Mouse (Mus musculus) hindbrain, embryonic 10.5 days (tissue): ENCODE results near the gene Clec3a. TPM values are rescaled to one million over a fixed set of nuclear protein-coding genes. Genes with fewer than 3 reads are reported as not detected.

Source experiments
- DNase-seq: peaks from one replicate; pipeline ENCODE4 v3.0.0-alpha.2; 2017; ENCODE audit warnings: low spot score
- H3K27ac ChIP-seq: fragments of 300-500 bp; sonication (generic); 2 replicates; pipeline ENCODE4 v1.5.1; 2016; ENCODE audit warnings: mild to moderate bottlenecking, moderate library complexity
- H3K27me3 ChIP-seq: fragments of 300-500 bp; sonication (generic); 2 replicates; pipeline ENCODE4 v1.6.1; 2016; ENCODE audit warnings: mild to moderate bottlenecking; ENCODE audit not compliant: poor library complexity, insufficient read depth, severe bottlenecking
- H3K36me3 ChIP-seq: fragments of 300-500 bp; sonication (generic); 2 replicates; pipeline ENCODE4 v1.6.1; 2016; ENCODE audit warnings: mild to moderate bottlenecking, moderate library complexity
- H3K4me1 ChIP-seq: fragments of 300-500 bp; sonication (generic); replicated peaks from 2 replicates; pipeline ENCODE4 v1.6.1; 2016; ENCODE audit warnings: mild to moderate bottlenecking
- H3K4me3 ChIP-seq: fragments of 300-500 bp; sonication (generic); 2 replicates; pipeline ENCODE4 v1.5.1; 2016; ENCODE audit warnings: mild to moderate bottlenecking, moderate library complexity
- H3K9me3 ChIP-seq: fragments of 300-500 bp; sonication (generic); 2 replicates; pipeline ENCODE4 v1.6.1; 2016; ENCODE audit warnings: mild to moderate bottlenecking, moderate library complexity
- WGBS: fragments of 180-500 bp; shearing (Covaris S2); methylation state at CpG from one replicate; pipeline ENCODE4 v1.1.7; 2016; 5-methylcytosine and 5-hydroxymethylcytosine counted together
- polyA plus RNA-seq: library from polyadenylated mRNA; unstranded; fragments of >200 nt; fragmentation: Nextera tagmentation; extraction: Ambion mirVana; gene quantifications from 2 replicates; pipeline ENCODE4 v1.2.1, GENCODE M21; 2016

The Clec3a gene
- polyA plus RNA-seq, result not detected in 2 replicates

- Histone ChIP-seq H3K4me3 (no peak within 1 kb of the TSS), H3K27me3 (no peaks in the 10 kb centered on the region), H3K9me3 (no peaks in the 10 kb centered on the region), H3K27ac (no peak within 1 kb of the TSS), H3K4me1 (no peaks in the 10 kb centered on the region), H3K36me3 (no peaks in the 10 kb centered on the region)
- 83% methylated on average over 8 of the region's 8 CpGs for WGBS
- DNase-seq, result no peak
Measured at GRCm38 (mm10) chr8:114417786-114418185, at the start of gene Clec3a. Gene Clec3a (plus strand): TSS chr8:114418086.

- no peaks in the 10 kb centered on the region for H3K9me3 ChIP-seq
- 43% methylated on average over 27 of the region's 27 CpGs for WGBS
Measured at GRCm38 (mm10) chr8:114369038-114369976, 48.6 kb upstream of the Clec3a start.

GRCm38 (mm10) chr8:114374390-114374789, 43.5 kb upstream of the Clec3a start:
- no peak for DNase-seq
- peaks cover 7% of the 10 kb centered on the region; the same call in 1 of the 2 replicates for H3K36me3 ChIP-seq
- no peak overlapping the region for H3K4me3 ChIP-seq
- no peaks in the 10 kb centered on the region for H3K27me3 ChIP-seq
- 85% methylated on average over 6 of the region's 6 CpGs for WGBS
- H3K4me1 ChIP-seq, result no peaks in the 10 kb centered on the region
- no peaks in the 10 kb centered on the region for H3K9me3 ChIP-seq
- no peak overlapping the region for H3K27ac ChIP-seq

More at GRCm38 (mm10) chr8:114369038-114369976, 48.6 kb upstream of the Clec3a start:
- Histone ChIP-seq H3K27me3 (no peaks in the 10 kb centered on the region), H3K4me1 (no peaks in the 10 kb centered on the region), H3K4me3 (no peak overlapping the region), H3K36me3 (peaks cover 7% of the 10 kb centered on the region; the same call in 1 of the 2 replicates), H3K27ac (no peak overlapping the region)
- peak; percentile 77 for DNase-seq

GRCm38 (mm10) chr8:114384189-114384588, 33.7 kb upstream of the Clec3a start:
- Histone ChIP-seq H3K4me3 (no peak overlapping the region), H3K4me1 (no peaks in the 10 kb centered on the region), H3K9me3 (no peaks in the 10 kb centered on the region), H3K36me3 (no peaks in the 10 kb centered on the region), H3K27me3 (no peaks in the 10 kb centered on the region), H3K27ac (no peak overlapping the region)
- DNase-seq, result no peak
- 66% methylated on average over 3 of the region's 3 CpGs for WGBS

- Histone ChIP-seq H3K36me3 (no peaks in the 10 kb centered on the region), H3K4me1 (no peaks in the 10 kb centered on the region), H3K27me3 (no peaks in the 10 kb centered on the region), H3K4me3 (no peak overlapping the region), H3K9me3 (no peaks in the 10 kb centered on the region), H3K27ac (no peak overlapping the region)
- no peak for DNase-seq
- WGBS, result 92% methylated on average over 4 of the region's 4 CpGs
Measured at GRCm38 (mm10) chr8:114387494-114387893, 30.4 kb upstream of the Clec3a start.

GRCm38 (mm10) chr8:114390465-114391254, 27.2 kb upstream of the Clec3a start:
- Histone ChIP-seq H3K36me3 (no peaks in the 10 kb centered on the region), H3K27ac (no peak overlapping the region), H3K4me1 (no peaks in the 10 kb centered on the region), H3K27me3 (no peaks in the 10 kb centered on the region), H3K4me3 (no peak overlapping the region), H3K9me3 (no peaks in the 10 kb centered on the region)
- DNase-seq, result no peak
- WGBS, result 93% methylated on average over 12 of the region's 13 CpGs

GRCm38 (mm10) chr8:114398326-114398725, 19.6 kb upstream of the Clec3a start:
- no peak for DNase-seq
- Histone ChIP-seq H3K27ac (no peak overlapping the region), H3K4me3 (no peak overlapping the region), H3K36me3 (no peaks in the 10 kb centered on the region), H3K4me1 (no peaks in the 10 kb centered on the region), H3K9me3 (no peaks in the 10 kb centered on the region), H3K27me3 (no peaks in the 10 kb centered on the region)
- 94% methylated on average over 5 of the region's 5 CpGs for WGBS

- Histone ChIP-seq H3K4me1 (no peaks in the 10 kb centered on the region), H3K27me3 (no peaks in the 10 kb centered on the region), H3K9me3 (no peaks in the 10 kb centered on the region), H3K27ac (no peak overlapping the region), H3K36me3 (no peaks in the 10 kb centered on the region), H3K4me3 (no peak overlapping the region)
- WGBS, result 93% methylated on average over 5 of the region's 5 CpGs
- DNase-seq, result no peak
Measured at GRCm38 (mm10) chr8:114399273-114399672, 18.6 kb upstream of the Clec3a start.

- Histone ChIP-seq H3K36me3 (no peaks in the 10 kb centered on the region), H3K9me3 (no peaks in the 10 kb centered on the region), H3K4me1 (no peaks in the 10 kb centered on the region), H3K27ac (no peak overlapping the region), H3K4me3 (no peak overlapping the region), H3K27me3 (no peaks in the 10 kb centered on the region)
- 75% methylated on average over 7 of the region's 7 CpGs for WGBS
- no peak for DNase-seq
Measured at GRCm38 (mm10) chr8:114401679-114402078, 16.2 kb upstream of the Clec3a start.

- DNase-seq, result no peak
- H3K36me3 ChIP-seq, result no peaks in the 10 kb centered on the region
- WGBS, result 77% methylated on average over 3 of the region's 3 CpGs
- no peaks in the 10 kb centered on the region for H3K9me3 ChIP-seq
- H3K27ac ChIP-seq, result no peak overlapping the region
- no peaks in the 10 kb centered on the region for H3K4me1 ChIP-seq
- no peak overlapping the region for H3K4me3 ChIP-seq
- H3K27me3 ChIP-seq, result no peaks in the 10 kb centered on the region
Measured at GRCm38 (mm10) chr8:114411421-114411820, 6.5 kb upstream of the Clec3a start.

- Histone ChIP-seq H3K27ac (no peak overlapping the region), H3K4me1 (no peaks in the 10 kb centered on the region), H3K4me3 (no peak overlapping the region), H3K27me3 (no peaks in the 10 kb centered on the region), H3K9me3 (no peaks in the 10 kb centered on the region), H3K36me3 (no peaks in the 10 kb centered on the region)
- 85% methylated on average over 5 of the region's 5 CpGs for WGBS
- DNase-seq, result no peak
Measured at GRCm38 (mm10) chr8:114418486-114418885, 600 bp downstream of the Clec3a start.

GRCm38 (mm10) chr8:114418904-114419303, 1.0 kb downstream of the Clec3a start:
- 74% methylated on average over 6 of the region's 6 CpGs for WGBS
- Histone ChIP-seq H3K4me1 (no peaks in the 10 kb centered on the region), H3K27me3 (no peaks in the 10 kb centered on the region), H3K9me3 (no peaks in the 10 kb centered on the region), H3K36me3 (no peaks in the 10 kb centered on the region), H3K4me3 (no peak overlapping the region), H3K27ac (no peak overlapping the region)
- no peak for DNase-seq

- no peak overlapping the region for H3K4me3 ChIP-seq
- no peaks in the 10 kb centered on the region for H3K27me3 ChIP-seq
- H3K4me1 ChIP-seq, result no peaks in the 10 kb centered on the region
- 78% methylated on average over 4 of the region's 4 CpGs for WGBS
- no peak for DNase-seq
- H3K36me3 ChIP-seq, result no peaks in the 10 kb centered on the region
- no peak overlapping the region for H3K27ac ChIP-seq
- H3K9me3 ChIP-seq, result no peaks in the 10 kb centered on the region
Measured at GRCm38 (mm10) chr8:114421544-114421943, 3.7 kb downstream of the Clec3a start.
